Mouse (Mus musculus) ovary, postnatal 36 days (tissue): Measurements from ENCODE around the gene Vmn1r123.
"Not testable (repeated sequence)": the region's sequence is repeated elsewhere in the genome, so short reads cannot be mapped to it uniquely, and the experiment has no call there.

Source experiments
- DNase-seq: peaks from one replicate; pipeline ENCODE4 v3.0.0; 2022; ENCODE audit warnings: low spot score, mixed read lengths

Gene Vmn1r123

DNA sequence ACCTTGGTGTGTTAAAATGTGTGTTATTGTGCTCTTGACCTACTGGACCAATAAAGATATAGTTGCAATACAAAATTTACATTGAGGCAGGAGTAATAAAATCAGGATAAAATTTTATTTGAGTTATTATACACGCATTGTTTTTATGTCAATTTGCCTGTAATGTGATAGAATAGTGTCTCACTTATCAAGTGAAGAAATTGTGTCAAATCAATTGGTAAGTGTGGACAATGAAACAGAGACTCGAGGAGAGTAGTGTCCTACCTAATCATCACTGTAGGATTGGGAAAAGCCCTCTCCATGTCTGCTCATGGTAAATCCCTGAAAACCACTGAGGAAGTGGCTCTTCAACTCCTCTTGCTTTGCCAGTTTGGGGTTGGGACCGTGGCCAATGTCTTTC, at the start of gene Vmn1r123:
Vmn1r123 (plus strand) TSS at position 301 of the 400 bp plus-strand sequence.
- not testable (repeated sequence) for DNase-seq

DNA sequence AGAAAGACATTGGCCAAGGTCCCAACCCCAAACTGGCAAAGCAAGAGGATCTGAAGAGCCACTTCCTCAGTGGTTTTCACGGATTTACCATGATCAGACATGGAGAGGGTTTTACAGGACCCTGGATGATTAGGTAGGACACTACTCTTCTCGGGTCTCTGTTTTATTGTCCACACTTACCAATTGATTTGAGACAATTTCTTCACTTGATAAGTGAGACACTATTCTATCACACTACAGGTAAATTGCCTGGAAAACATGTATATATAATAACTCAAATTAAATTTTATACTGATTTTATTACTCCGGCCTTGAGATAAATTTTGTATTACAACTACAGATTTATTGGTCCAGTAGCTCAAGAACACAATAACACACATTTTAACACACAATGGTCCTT, 28.0 kb upstream of the Vmn1r123 start, which contains the start of gene Vmn1r122:
Vmn1r122 (minus strand) TSS at position 101 of the 400 bp plus-strand sequence.
- not testable (repeated sequence) for DNase-seq

DNA sequence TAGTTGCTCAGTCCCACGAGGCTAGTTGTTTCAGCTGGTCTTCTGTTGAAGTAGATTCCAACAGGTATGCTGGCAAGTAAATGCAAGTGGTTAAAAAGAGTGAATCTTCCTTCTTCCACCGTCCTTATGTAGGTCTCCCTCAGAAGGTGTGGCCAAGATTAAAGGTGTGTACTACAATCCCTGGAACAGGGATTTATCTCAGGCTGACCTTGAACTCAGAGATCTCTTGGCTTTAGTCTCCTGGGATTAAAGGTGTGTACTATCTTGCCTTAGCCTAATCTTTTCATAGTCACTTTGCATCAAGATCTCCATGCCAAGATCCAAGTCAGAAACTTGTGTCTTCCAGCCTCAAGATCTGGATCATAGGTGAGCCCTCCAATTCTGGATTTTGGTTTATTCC, 28.3 kb downstream of the Vmn1r123 start, which contains the start of gene Gm5157:
Gm5157 (minus strand) TSS at position 101 of the 400 bp plus-strand sequence.
- DNase-seq, result not testable (repeated sequence)
